Mouse (Mus musculus) lung, adult 2 months (tissue): ENCODE results near the gene Dnajc14. TPM values are rescaled to one million over a fixed set of nuclear protein-coding genes. Genes with fewer than 3 reads are reported as not detected.
"Not testable (repeated sequence)": the region's sequence is repeated elsewhere in the genome, so short reads cannot be mapped to it uniquely, and the experiment has no call there.

Experiments
- DNase-seq: peaks from one replicate; pipeline ENCODE4 v3.0.0; 2022
- H3K4me1 ChIP-seq: fragments of 200-500 bp; 2 replicates; pipeline ENCODE4 v1.6.1; 2011; ENCODE audit warnings: low read length; ENCODE audit not compliant: control insufficient read depth, insufficient read depth
- H3K4me3 ChIP-seq: fragments of 200-500 bp; replicated peaks from 2 replicates; pipeline ENCODE3; 2011; ENCODE audit warnings: low read depth, mild to moderate bottlenecking, control low read depth, low read length; ENCODE audit errors: extremely low read depth
- CTCF ChIP-seq: fragments of 200-500 bp; IDR thresholded peaks from 2 replicates; pipeline ENCODE4 v1.5.1; 2011; ENCODE audit warnings: mild to moderate bottlenecking, low read length, control low read depth; ENCODE audit not compliant: insufficient read depth
- POLR2A ChIP-seq: fragments of 200-500 bp; IDR thresholded peaks from 2 replicates; pipeline ENCODE4 v1.6.1; 2011; ENCODE audit warnings: low read depth, mild to moderate bottlenecking, control low read depth, low read length, borderline replicate concordance; ENCODE audit errors: extremely low read depth
- WGBS: fragments of 180-500 bp; shearing (Covaris S2); methylation state at CpG from one replicate; pipeline ENCODE4 v1.1.7; 2018; 5-methylcytosine and 5-hydroxymethylcytosine counted together
- polyA plus RNA-seq: library from polyadenylated mRNA; depleted of rRNA; stranded (reverse); fragments of >200 nt; gene quantifications from 2 replicates; pipeline ENCODE4 v1.2.3, GENCODE M21; 2012

The Dnajc14 gene
- polyA plus RNA-seq, 1 experiment, result 22.7 TPM

DNA sequence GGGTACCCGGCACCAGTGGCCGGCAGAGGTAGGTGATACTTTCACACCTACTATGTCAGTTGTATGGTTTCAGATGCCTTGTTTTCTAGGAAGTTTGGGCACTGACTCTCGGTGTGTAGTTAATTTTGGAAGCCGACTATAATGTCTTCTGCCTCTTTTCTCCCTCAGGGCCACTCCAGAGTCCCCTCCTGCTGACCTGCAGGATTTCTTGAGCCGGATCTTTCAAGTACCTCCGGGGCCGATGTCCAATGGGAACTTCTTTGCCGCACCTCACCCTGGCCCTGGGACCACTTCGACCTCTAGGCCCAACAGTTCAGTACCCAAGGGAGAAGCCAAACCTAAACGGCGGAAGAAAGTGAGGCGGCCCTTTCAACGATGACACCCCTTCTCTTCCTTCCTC lies 13.2 kb downstream of the Dnajc14 start, which contains the start of gene Sarnp:
Gene Sarnp (plus strand): TSS at position 301 of the 400 bp plus-strand sequence.
- WGBS, result 89% methylated on average over 13 of the region's 13 CpGs
- Histone ChIP-seq H3K4me3 (no peak within 1 kb of the TSS), H3K4me1 (peaks cover 2% of the 10 kb centered on the region; the same call in 1 of the 2 replicates)
- no peak for DNase-seq
- TF ChIP-seq POLR2A, result no peak
- TF ChIP-seq CTCF, result no peak

- Histone ChIP-seq H3K4me3 (no peak overlapping the region), H3K4me1 (peaks cover 5% of the 10 kb centered on the region; the same call in 1 of the 2 replicates)
- DNase-seq, result no peak
- 80% methylated on average over 4 of the region's 4 CpGs for WGBS
- no peak for TF ChIP-seq POLR2A
- TF ChIP-seq CTCF, result no peak
Observed at GRCm38 (mm10) chr10:128820217-128820616, 16.4 kb downstream of the Dnajc14 start.

- H3K4me1 ChIP-seq, result peaks cover 5% of the 10 kb centered on the region; the same call in 1 of the 2 replicates
- DNase-seq, result peak; percentile 99
- no peak for TF ChIP-seq CTCF
- TF ChIP-seq POLR2A, result peak; percentile 84; the same call in 1 of the 2 replicates
- WGBS, result under 1% methylated on average over 46 of the region's 46 CpGs
- H3K4me3 ChIP-seq, result peak within 1 kb of the TSS; percentile 86
Observed at GRCm38 (mm10) chr10:128821358-128822056, 17.6 kb downstream of the Dnajc14 start, which contains the start of gene Ormdl2. Gene Ormdl2, minus strand, starts transcription at chr10:128821645.

- WGBS, result 2% methylated on average over 13 of the region's 13 CpGs
- Histone ChIP-seq H3K4me3 (peak overlapping the region; percentile 86), H3K4me1 (peaks cover 5% of the 10 kb centered on the region; the same call in 1 of the 2 replicates)
- DNase-seq, result no peak
- TF ChIP-seq CTCF, result no peak
- TF ChIP-seq POLR2A, result no peak
Observed at GRCm38 (mm10) chr10:128822135-128822534, 18.3 kb downstream of the Dnajc14 start.

GRCm38 (mm10) chr10:128823087-128823486 lies 19.2 kb downstream of the Dnajc14 start:
- not testable (repeated sequence) for H3K4me1 ChIP-seq, DNase-seq, H3K4me3 ChIP-seq
- WGBS, result 73% methylated on average over 4 of the region's 4 CpGs

DNA sequence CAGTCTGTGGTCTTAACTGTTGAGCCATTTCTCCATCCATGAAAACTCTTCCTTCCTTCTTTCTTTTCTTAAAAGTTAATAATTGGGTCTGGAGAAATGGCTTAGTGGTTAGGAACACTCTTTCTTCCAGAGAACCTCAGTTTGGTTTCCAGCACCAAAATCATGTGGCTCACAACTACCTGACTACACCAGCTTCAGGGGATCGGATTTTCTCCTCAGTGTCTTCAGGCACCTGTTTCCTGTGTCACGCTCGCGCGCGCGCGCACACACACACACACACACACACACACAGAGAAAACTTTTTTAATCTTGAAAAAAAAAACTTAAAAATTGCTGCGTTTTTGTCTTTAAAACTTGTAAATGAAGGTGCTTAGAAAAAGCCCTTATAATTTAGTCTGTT lies 20.0 kb downstream of the Dnajc14 start:
- no peak overlapping the region for H3K4me3 ChIP-seq
- DNase-seq, result no peak
- TF ChIP-seq CTCF, result no peak
- no peak for TF ChIP-seq POLR2A
- WGBS, result 89% methylated on average over 9 of the region's 9 CpGs
- H3K4me1 ChIP-seq, result peaks cover 5% of the 10 kb centered on the region; the same call in 1 of the 2 replicates

- no peak for DNase-seq
- TF ChIP-seq CTCF (no peak), POLR2A (no peak)
- Histone ChIP-seq H3K4me1 (no peaks in the 10 kb centered on the region), H3K4me3 (no peak overlapping the region)
Observed at GRCm38 (mm10) chr10:128837400-128837799, 33.5 kb downstream of the Dnajc14 start.

DNA sequence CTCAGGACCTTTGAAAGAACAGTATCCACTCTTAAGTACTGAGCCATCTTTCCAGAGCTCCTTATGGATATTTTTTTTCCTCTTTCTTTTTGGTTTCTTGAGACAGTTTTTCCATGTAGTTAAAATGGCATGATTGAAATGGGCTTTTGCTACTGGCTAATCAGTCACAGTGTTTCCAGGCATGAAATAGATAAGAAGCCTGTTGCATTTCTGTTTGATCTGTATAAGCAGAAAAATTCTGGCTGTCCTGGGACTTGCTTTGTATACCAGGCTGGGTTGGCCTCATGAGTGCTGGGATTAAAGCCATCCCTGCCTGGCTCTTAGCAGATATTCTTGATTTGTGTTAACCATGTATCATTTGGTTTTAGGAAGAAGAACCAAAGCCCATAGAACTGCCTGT lies 35.6 kb downstream of the Dnajc14 start:
- TF ChIP-seq POLR2A, result no peak
- TF ChIP-seq CTCF, result no peak
- Histone ChIP-seq H3K4me1 (no peaks in the 10 kb centered on the region), H3K4me3 (no peak overlapping the region)
- no peak for DNase-seq

DNA sequence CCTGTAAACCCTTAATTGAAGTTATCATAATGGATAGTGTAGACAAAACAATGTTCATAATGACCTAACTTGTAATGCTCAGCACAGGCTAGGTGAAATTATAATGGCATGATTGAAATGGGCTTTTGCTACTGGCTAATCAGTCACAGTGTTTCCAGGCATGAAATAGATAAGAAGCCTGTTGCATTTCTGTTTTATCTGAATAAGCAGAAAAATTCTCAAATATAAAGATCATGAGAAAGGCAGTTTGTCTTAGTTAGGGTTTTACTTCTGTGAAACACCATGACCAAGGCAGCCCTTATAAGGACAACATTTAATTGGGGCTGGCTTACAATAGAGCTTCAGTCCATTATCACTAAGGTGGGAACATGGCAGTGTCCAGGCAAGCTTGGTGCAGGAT lies 36.8 kb downstream of the Dnajc14 start:
- DNase-seq, result no peak
- Histone ChIP-seq H3K4me3 (no peak overlapping the region), H3K4me1 (no peaks in the 10 kb centered on the region)
- TF ChIP-seq CTCF (no peak), POLR2A (no peak)

DNA sequence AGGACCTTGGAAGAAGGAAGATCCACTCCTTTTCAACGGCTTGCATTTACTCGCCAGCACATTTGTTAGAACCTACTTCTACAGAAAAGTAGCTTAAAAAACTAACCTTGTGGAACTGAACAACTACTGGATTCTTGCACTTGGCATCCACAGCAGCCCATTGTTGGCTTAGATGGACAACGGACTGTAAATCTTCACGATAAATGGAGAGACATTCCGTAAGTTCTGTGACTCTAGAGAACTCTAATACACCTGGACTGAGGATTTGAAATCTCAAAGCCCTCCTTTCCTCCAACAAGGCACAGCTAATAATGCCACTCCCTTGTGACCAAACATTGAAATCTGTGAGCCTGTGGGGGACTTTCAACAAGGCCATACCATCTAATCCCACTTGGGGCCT lies 39.4 kb downstream of the Dnajc14 start:
- DNase-seq, result no peak
- H3K4me1 ChIP-seq, result no peaks in the 10 kb centered on the region; the same call in 1 of the 2 replicates
- TF ChIP-seq CTCF, result no peak
- no peak for TF ChIP-seq POLR2A
- 90% methylated on average over 5 of the region's 5 CpGs for WGBS
- H3K4me3 ChIP-seq, result no peak overlapping the region

DNA sequence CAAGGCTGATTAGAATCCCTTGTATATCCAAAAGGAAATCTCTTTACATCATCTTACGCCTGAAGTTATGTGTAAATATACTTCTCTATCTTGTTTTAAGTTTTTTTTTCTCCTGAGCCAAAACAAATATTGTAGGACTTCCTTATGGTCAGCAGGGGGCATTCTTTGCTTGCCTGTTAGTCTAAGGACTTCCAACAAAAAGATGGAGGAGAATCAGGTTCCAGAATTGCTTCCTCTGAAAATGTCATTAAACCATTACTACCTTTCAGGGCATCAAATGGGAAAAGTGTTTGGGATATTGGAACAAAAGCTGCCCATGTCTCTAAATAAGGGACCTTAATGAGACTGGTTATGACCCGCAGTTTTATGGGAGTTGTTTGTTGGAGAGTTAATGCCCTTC lies 41.7 kb downstream of the Dnajc14 start:
- DNase-seq, result no peak
- Histone ChIP-seq H3K4me3 (no peak overlapping the region), H3K4me1 (no peaks in the 10 kb centered on the region; the same call in 1 of the 2 replicates)
- TF ChIP-seq POLR2A, result no peak
- no peak for TF ChIP-seq CTCF
- 57% methylated on average over 2 of the region's 2 CpGs for WGBS
